Mouse (Mus musculus) T-helper 2 cell (primary cell): ENCODE measurements around the gene Zfp345.
"Not testable (repeated sequence)": the region's sequence is repeated elsewhere in the genome, so short reads cannot be mapped to it uniquely, and the experiment has no call there.

Experiments used
- in situ Hi-C: fragments of 300-600 bp; cut with MboI, MseI; formaldehyde crosslinking; loops from one replicate; pipeline ENCODE4 v1.15.1; 2025; ENCODE audit warnings: high pct_unique_total_duplicates

The Zfp345 gene

DNA sequence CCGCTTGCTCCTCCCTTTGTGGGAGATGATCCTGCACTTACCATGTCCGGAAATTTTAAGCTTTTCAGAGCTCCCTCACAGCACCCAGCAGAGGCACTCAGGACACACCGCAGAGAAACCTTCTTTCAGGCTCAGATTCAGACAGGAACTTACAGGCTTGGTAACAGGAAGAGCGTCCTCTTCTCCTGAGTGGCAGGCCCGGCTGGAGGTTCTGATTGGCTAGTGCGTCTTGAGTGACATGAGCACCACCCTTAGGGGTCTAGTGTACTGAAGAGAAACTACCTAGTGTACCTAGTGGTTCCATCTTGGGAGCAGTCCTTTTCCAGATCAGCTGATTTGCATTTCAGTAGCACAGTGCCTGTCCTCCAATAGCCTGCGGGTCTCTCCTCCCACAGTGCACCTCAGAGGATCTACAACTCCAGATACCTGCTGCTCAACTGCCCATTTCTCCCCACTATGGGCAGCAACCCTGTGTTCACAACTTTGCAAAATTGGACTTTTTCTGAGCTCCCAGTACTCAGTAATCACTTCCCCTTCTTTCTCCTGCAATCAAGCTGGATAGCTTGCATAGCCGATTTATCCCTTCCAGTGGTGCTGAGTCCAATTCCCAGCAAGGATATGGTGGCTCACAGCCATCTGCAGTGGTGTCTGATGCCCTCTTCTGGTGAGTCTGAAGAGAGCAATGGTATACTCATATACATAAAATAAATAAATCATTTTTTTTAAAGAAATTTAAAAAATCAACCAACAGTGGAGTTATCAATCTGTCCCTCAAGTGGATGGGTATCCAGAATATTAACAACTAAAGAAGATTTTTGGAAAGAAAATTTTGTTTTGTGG lies at the start of gene Zfp345:
Gene Zfp345, minus strand, starts transcription at position 153 of the 840 bp plus-strand sequence.
- in situ Hi-C loops = not testable (repeated sequence)

- in situ Hi-C loops = no loop called here
Measured at GRCm38 (mm10) chr2:150525703-150526207, 40.9 kb upstream of the Zfp345 start.

DNA sequence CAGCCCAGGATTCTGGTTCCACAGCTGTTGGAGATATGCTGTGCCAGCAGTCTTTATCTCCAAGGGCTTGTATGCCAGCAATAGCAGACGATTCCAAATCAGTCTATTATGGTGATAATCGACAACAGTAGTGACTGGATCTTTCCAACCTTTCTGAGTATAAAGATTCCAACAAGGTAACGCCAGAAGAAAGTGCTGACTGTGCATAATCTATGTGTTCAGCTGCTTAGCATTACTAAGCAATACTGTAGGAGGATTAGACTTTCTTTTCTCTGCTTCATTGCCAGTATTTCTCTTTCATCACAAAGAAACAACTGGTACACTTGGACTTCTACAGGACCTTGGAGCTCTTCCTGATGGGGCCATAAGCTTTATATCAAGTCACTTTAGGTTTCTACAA lies 27.9 kb upstream of the Zfp345 start:
- in situ Hi-C loops = no loop called here

- in situ Hi-C loops = not testable (repeated sequence)
Measured at GRCm38 (mm10) chr2:150500124-150500973, 15.5 kb upstream of the Zfp345 start.

DNA sequence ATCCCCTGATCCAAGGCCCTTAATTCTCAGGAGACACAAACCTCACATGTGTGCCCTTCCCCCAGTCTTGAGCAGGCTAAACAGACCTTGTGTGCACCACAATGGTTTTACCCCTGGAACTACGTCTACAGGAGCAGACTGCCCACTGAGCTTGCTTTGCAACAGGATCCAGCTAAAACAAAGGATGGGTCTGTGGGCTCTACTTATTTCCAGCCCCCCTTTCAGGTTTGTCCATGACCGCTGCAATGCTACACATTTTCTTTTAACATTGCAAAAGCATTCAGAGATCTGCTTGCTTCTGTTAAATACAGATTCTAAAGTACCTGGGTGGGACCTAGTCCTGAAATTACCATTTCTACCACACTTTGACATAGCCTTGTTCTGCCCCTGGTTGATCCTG lies 8.1 kb upstream of the Zfp345 start:
- in situ Hi-C loops = no loop called here

GRCm38 (mm10) chr2:150451180-150451919 lies 33.5 kb downstream of the Zfp345 start, which contains the start of gene Zfp442:
Zfp442 (minus strand) TSS chr2:150451486.
- in situ Hi-C loops = loop anchor here (10.0 kb wide), 1 partner anchor 1587 kb away; the partner anchor contains the start of gene 9230104L09Rik

GRCm38 (mm10) chr2:150439084-150439483 lies 45.8 kb downstream of the Zfp345 start:
- in situ Hi-C loops = not testable (repeated sequence)
